Mouse (Mus musculus) spleen, adult 2 months (tissue): ENCODE measurements around the gene Card9.

Experiments
- CTCF ChIP-seq: fragments of 200-500 bp; IDR thresholded peaks from 2 replicates; pipeline ENCODE4 v1.5.1; 2011; ENCODE audit warnings: mild to moderate bottlenecking, inconsistent platforms; ENCODE audit not compliant: insufficient read depth, insufficient read length, insufficient replicate concordance; ENCODE audit errors: extremely low read depth
- POLR2A ChIP-seq: fragments of 200-500 bp; IDR thresholded peaks from 2 replicates; pipeline ENCODE4 v1.6.1; 2011; ENCODE audit warnings: low read depth, low read length, inconsistent platforms

DNA sequence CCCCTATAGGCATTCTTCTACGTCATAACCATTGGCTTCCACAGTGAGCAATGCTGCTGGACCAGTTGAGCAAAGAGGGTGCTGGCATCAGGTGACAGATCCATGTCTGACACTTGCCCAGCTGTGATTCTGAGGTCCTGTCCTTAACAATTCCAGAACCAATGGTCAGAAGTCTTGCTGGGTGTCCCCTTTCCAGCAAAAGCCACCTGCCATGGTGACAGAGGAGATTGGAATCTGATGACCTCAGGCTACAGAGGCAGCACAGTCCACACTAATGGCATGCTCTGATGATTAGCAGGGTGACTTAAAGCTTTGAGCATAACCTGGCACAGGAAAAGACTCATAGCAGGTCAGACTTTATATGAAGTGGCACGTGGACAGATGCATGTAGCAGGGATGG is 55.2 kb downstream of the Card9 start:
- no peak for TF ChIP-seq POLR2A
- TF ChIP-seq CTCF: no peak
